Mouse (Mus musculus) brain, embryonic 14.5 days (tissue): ENCODE measurements at regions not wholly inside any gene's neighbourhood (a gene's known extent, or its start where the extent isn't known, plus 50 kb on each side); places are given as distances from the start of the nearest gene placed in this dataset.

Source experiments
- CTCF ChIP-seq: fragments of 200-500 bp; IDR thresholded peaks from 2 replicates; pipeline ENCODE4 v1.5.1; 2012; ENCODE audit warnings: inconsistent platforms, mild to moderate bottlenecking, moderate library complexity, borderline replicate concordance; ENCODE audit not compliant: insufficient read depth, insufficient read length; ENCODE audit errors: extremely low read depth
- POLR2A ChIP-seq: fragments of 200-500 bp; IDR thresholded peaks from 2 replicates; pipeline ENCODE4 v1.6.1; 2012; ENCODE audit warnings: mild to moderate bottlenecking, inconsistent platforms, borderline replicate concordance; ENCODE audit not compliant: poor library complexity, insufficient read depth, insufficient read length, severe bottlenecking; ENCODE audit errors: extremely low read depth

DNA sequence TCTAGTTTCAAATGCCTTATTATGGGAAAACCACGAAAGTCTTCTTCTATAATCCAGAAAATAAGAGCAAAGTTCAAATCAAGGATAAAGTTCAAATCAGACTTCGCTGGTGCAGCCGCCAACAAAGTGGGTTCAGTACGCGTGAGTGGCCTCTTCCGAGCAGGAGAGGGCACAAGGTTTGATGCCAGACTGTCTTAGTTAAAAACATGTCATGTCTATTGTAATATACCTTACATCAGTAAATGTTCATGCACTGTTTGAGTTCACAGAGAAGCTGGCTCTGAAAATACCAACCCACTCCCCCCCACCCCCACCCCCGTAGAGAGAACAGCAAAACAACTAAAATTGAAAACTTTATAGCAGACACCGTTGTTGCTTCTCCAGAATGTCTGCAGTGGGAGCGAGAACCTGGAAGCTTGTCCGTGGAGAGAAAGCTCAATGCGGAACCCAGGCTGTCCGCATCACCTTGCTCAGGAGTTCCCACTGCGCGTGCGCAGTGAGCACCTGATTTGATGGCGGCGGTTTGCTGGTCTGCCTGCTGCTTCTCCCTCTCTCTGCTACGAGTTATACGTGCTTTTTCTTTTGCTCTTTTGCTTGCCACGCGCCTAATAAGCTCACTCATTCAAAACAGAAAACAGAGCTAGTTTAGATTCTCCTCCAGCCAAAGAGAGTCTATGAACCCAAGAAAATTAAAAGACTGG, 367.8 kb upstream of the 3110018I06Rik start:
- TF ChIP-seq CTCF (no peak), POLR2A (no peak)
